Mouse (Mus musculus) neural tube, embryonic 13.5 days (tissue): Measurements from ENCODE around the gene Zfp101. TPM values are rescaled to one million over a fixed set of nuclear protein-coding genes. Genes with fewer than 3 reads are reported as not detected.

Experiments used
- polyA plus RNA-seq: library from polyadenylated mRNA; unstranded; fragments of >200 nt; fragmentation: Nextera tagmentation; extraction: Ambion mirVana; gene quantifications from 2 replicates; pipeline ENCODE4 v1.2.1, GENCODE M21; 2015

The Zfp101 gene
- polyA plus RNA-seq, 1 experiment from 2014 or later: 14.3 TPM

Other genes starting within 250 kb of the Zfp101 start
- gene Olfr55, start 226.2 kb downstream of the Zfp101 start, polyA plus RNA-seq: 0.06 and 0.11 TPM in 2 replicates
- gene Olfr239, start 203.3 kb downstream of the Zfp101 start, polyA plus RNA-seq: not detected in 2 replicates
- gene Olfr1564, start 173.0 kb downstream of the Zfp101 start, polyA plus RNA-seq: 0.06 TPM in 1 of 2 replicates, not detected in the other
- 22.5 and 24.4 TPM in 2 replicates for gene Zfp955a, start 139.5 kb downstream of the Zfp101 start, polyA plus RNA-seq
- gene Olfr63, start 130.0 kb downstream of the Zfp101 start, polyA plus RNA-seq: 0.03 and 0.07 TPM in 2 replicates
- gene Zfp955b, start 105.1 kb downstream of the Zfp101 start, polyA plus RNA-seq: 18.8 and 22.0 TPM in 2 replicates
- 12.9 and 15.2 TPM in 2 replicates for gene Zfp81, start 35.8 kb downstream of the Zfp101 start, polyA plus RNA-seq
- not detected in 2 replicates for gene Actl9, start 38.3 kb upstream of the Zfp101 start, polyA plus RNA-seq
- gene Adamts10, start 129.6 kb upstream of the Zfp101 start, polyA plus RNA-seq: 45.7 and 54.9 TPM in 2 replicates
- 3.4 and 3.7 TPM in 2 replicates for gene Myo1f, start 161.1 kb upstream of the Zfp101 start, polyA plus RNA-seq
- 52.2 and 59.8 TPM in 2 replicates for gene Zfp414, start 234.4 kb upstream of the Zfp101 start, polyA plus RNA-seq
- 0.36 and 0.80 TPM in 2 replicates for gene Pram1, start 243.4 kb upstream of the Zfp101 start, polyA plus RNA-seq